Mouse (Mus musculus): Measurements from ENCODE around the gene Prr15l. TPM values are rescaled to one million over a fixed set of nuclear protein-coding genes. Genes with fewer than 3 reads are reported as not detected.

Gene Prr15l
- total RNA-seq (2021): under 1 TPM; 0.47 to 0.74 TPM

- DNase-seq: no peak
- intact Hi-C loops (cut with DNase I): no loop called here
Observed at GRCm38 (mm10) chr11:96928088-96928487, at the start of gene Prr15l. TSS of gene Prr15l (plus strand) at chr11:96928104.

- no peak for DNase-seq
- intact Hi-C loops (cut with DNase I): no loop called here
Observed at GRCm38 (mm10) chr11:96878715-96879114, 49.2 kb upstream of the Prr15l start.

- intact Hi-C loops (cut with DNase I): no loop called here
- DNase-seq: no peak
Observed at GRCm38 (mm10) chr11:96879359-96879758, 48.5 kb upstream of the Prr15l start.

- DNase-seq: no peak
- intact Hi-C loops (cut with DNase I): no loop called here
Observed at GRCm38 (mm10) chr11:96880296-96880695, 47.6 kb upstream of the Prr15l start.

- intact Hi-C loops (cut with DNase I): no loop called here
- DNase-seq: no peak
Observed at GRCm38 (mm10) chr11:96885901-96886340, 42.0 kb upstream of the Prr15l start.

GRCm38 (mm10) chr11:96886942-96887546 lies 40.9 kb upstream of the Prr15l start:
- intact Hi-C loops (cut with DNase I): no loop called here

GRCm38 (mm10) chr11:96891784-96892527 lies 35.9 kb upstream of the Prr15l start:
- intact Hi-C loops (cut with DNase I): no loop called here
- DNase-seq: no peak

More at GRCm38 (mm10) chr11:96886942-96887546, 40.9 kb upstream of the Prr15l start:
- DNase-seq: no peak

GRCm38 (mm10) chr11:96893203-96893842 lies 34.6 kb upstream of the Prr15l start:
- no peak for DNase-seq
- intact Hi-C loops (cut with DNase I): no loop called here

- intact Hi-C loops (cut with DNase I): no loop called here
Observed at GRCm38 (mm10) chr11:96895886-96896285, 32.0 kb upstream of the Prr15l start.

GRCm38 (mm10) chr11:96899449-96900306 lies 28.2 kb upstream of the Prr15l start:
- no peak for DNase-seq
- intact Hi-C loops (cut with DNase I): no loop called here

More at GRCm38 (mm10) chr11:96895886-96896285, 32.0 kb upstream of the Prr15l start:
- no peak for DNase-seq

- intact Hi-C loops (cut with DNase I): no loop called here
- DNase-seq: no peak
Observed at GRCm38 (mm10) chr11:96901332-96901731, 26.6 kb upstream of the Prr15l start.

- peak; percentile 30 to 43 for DNase-seq
- intact Hi-C loops (cut with DNase I): no loop called here
Observed at GRCm38 (mm10) chr11:96902639-96903635, 25.0 kb upstream of the Prr15l start.

GRCm38 (mm10) chr11:96906431-96907161 lies 21.3 kb upstream of the Prr15l start:
- DNase-seq: peak; percentile 67 to 72
- intact Hi-C loops (cut with DNase I): no loop called here

- intact Hi-C loops (cut with DNase I): no loop called here
Observed at GRCm38 (mm10) chr11:96908594-96908993, 19.3 kb upstream of the Prr15l start.

GRCm38 (mm10) chr11:96910003-96910402 lies 17.9 kb upstream of the Prr15l start:
- DNase-seq: peak; percentile 89 to 92
- intact Hi-C loops (cut with DNase I): loop anchor here (1.0 to 5.0 kb wide), 2 partner anchors 43 to 148 kb away; no protein-coding TSS in a partner anchor

More at GRCm38 (mm10) chr11:96908594-96908993, 19.3 kb upstream of the Prr15l start:
- DNase-seq: no peak

GRCm38 (mm10) chr11:96912682-96913081 lies 15.2 kb upstream of the Prr15l start:
- no peak for DNase-seq

GRCm38 (mm10) chr11:96916044-96916884 lies 11.6 kb upstream of the Prr15l start, which contains the start of gene Cdk5rap3:
TSS of gene Cdk5rap3 (minus strand) at chr11:96916496.
- intact Hi-C loops (cut with DNase I): loop anchor here (1.0 to 5.0 kb wide), 4 partner anchors 21 to 139 kb away; partner anchors contain the start of gene Snx11
- DNase-seq: peak; percentile 99

More at GRCm38 (mm10) chr11:96912682-96913081, 15.2 kb upstream of the Prr15l start:
- intact Hi-C loops (cut with DNase I): loop anchor here (5.0 kb wide), 1 partner anchor 150 kb away; no protein-coding TSS in a partner anchor
